Mouse (Mus musculus) MEL (cell line): Measurements from ENCODE around the gene Alox8. TPM values are rescaled to one million over a fixed set of nuclear protein-coding genes. Genes with fewer than 3 reads are reported as not detected.

ENCODE experiments used
- DNase-seq: peaks from one replicate; pipeline ENCODE4 v3.0.0; 2011; ENCODE audit warnings: low read depth, low spot score
- H3K27ac ChIP-seq: 2 replicates; pipeline ENCODE4 v1.5.1; 2012; ENCODE audit warnings: low read depth, mild to moderate bottlenecking, control low read depth, low read length, moderate library complexity; ENCODE audit not compliant: control insufficient read depth
- H3K27me3 ChIP-seq, 2 experiments: fragments of 150-350 bp in 1 of 2; sonication (generic) in 1 of 2; 2 replicates each; pipeline ENCODE4 v1.6.1; 2012; ENCODE audit warnings: low read length in 2 of 2, mild to moderate bottlenecking in 2 of 2, improper control_type of control experiment in 1 of 2, moderate library complexity in 1 of 2; ENCODE audit not compliant: insufficient read depth in 2 of 2, control insufficient read depth in 1 of 2
- H3K36me3 ChIP-seq, 2 experiments: 2 replicates each; pipeline ENCODE4 v1.6.1; 2012 to 2014; ENCODE audit warnings: low read length in 2 of 2, improper control_type of control experiment in 1 of 2, inconsistent platforms in 1 of 2, mild to moderate bottlenecking in 1 of 2; ENCODE audit not compliant: insufficient read depth in 2 of 2, control insufficient read depth in 1 of 2
- H3K4me1 ChIP-seq, 2 experiments: fragments of 150-350 bp in 1 of 2; sonication (generic) in 1 of 2; 2 replicates each; pipeline ENCODE4 v1.6.1; 2012; ENCODE audit warnings: low read length in 2 of 2, improper control_type of control experiment in 1 of 2, mild to moderate bottlenecking in 1 of 2; ENCODE audit not compliant: insufficient read depth in 2 of 2, control insufficient read depth in 1 of 2
- H3K4me3 ChIP-seq, 2 experiments: fragments of 150-350 bp in 1 of 2; sonication (generic) in 1 of 2; 2 replicates each; pipeline ENCODE4 v1.5.1; 2012; ENCODE audit warnings: low read depth in 2 of 2, low read length in 2 of 2, mild to moderate bottlenecking in 2 of 2, moderate library complexity in 2 of 2, control low read depth in 1 of 2, improper control_type of control experiment in 1 of 2; ENCODE audit not compliant: control insufficient read depth in 1 of 2, insufficient read depth in 1 of 2
- H3K79me2 ChIP-seq: 2 replicates; pipeline ENCODE4 v1.6.1; 2012; ENCODE audit warnings: mild to moderate bottlenecking, low read length, moderate library complexity; ENCODE audit not compliant: control insufficient read depth, poor library complexity, insufficient read depth
- H3K9ac ChIP-seq: 2 replicates; pipeline ENCODE4 v1.6.1; 2012; ENCODE audit warnings: low read depth, mild to moderate bottlenecking, control low read depth, low read length, moderate library complexity; ENCODE audit not compliant: control insufficient read depth, poor library complexity, severe bottlenecking
- H3K9me3 ChIP-seq: fragments of 150-350 bp; sonication (generic); replicated peaks from 2 replicates; pipeline ENCODE4 v1.6.1; 2012; ENCODE audit warnings: mild to moderate bottlenecking, low read length, improper control_type of control experiment, moderate library complexity; ENCODE audit not compliant: insufficient read depth
- CHD1 ChIP-seq: IDR thresholded peaks from 2 replicates; pipeline ENCODE4 v1.6.1; 2012; ENCODE audit warnings: low read depth, mild to moderate bottlenecking, inconsistent platforms, low read length, improper control_type of control experiment
- CHD2 ChIP-seq: IDR thresholded peaks from 2 replicates; pipeline ENCODE4 v1.6.1; 2011; ENCODE audit warnings: low read length, improper control_type of control experiment
- E2F4 ChIP-seq: IDR thresholded peaks from 2 replicates; pipeline ENCODE4 v1.6.1; 2011; ENCODE audit warnings: low read depth, low read length, improper control_type of control experiment, borderline replicate concordance
- ELF1 ChIP-seq: IDR thresholded peaks from 2 replicates; pipeline ENCODE4 v1.6.1; 2014; ENCODE audit warnings: low read depth, mild to moderate bottlenecking, inconsistent platforms, low read length, improper control_type of control experiment, moderate library complexity
- EP300 ChIP-seq, 2 experiments: IDR thresholded peaks; 2 replicates each; pipeline ENCODE4 v1.6.1; 2011; ENCODE audit warnings: improper control_type of control experiment in 2 of 2, low read length in 2 of 2, low read depth in 1 of 2, mild to moderate bottlenecking in 1 of 2
- GABPA ChIP-seq: IDR thresholded peaks from 2 replicates; pipeline ENCODE4 v1.6.1; 2012; ENCODE audit warnings: low read depth, mild to moderate bottlenecking, inconsistent platforms, low read length, improper control_type of control experiment, moderate library complexity
- GATA1 ChIP-seq: IDR thresholded peaks from 2 replicates; pipeline ENCODE4 v1.6.1; 2011; ENCODE audit warnings: low read depth, low read length, improper control_type of control experiment
- JUND ChIP-seq: IDR thresholded peaks from 2 replicates; pipeline ENCODE4 v1.6.1; 2011; ENCODE audit warnings: low read depth, mild to moderate bottlenecking, improper control_type of control experiment, low read length
- KAT2A ChIP-seq: conservative IDR thresholded peaks from 2 replicates; pipeline ENCODE4 v1.6.1; 2012; ENCODE audit warnings: low read depth, low read length, improper control_type of control experiment, inconsistent platforms
- MAFK ChIP-seq: IDR thresholded peaks from 2 replicates; pipeline ENCODE4 v1.6.1; 2011; ENCODE audit warnings: low read depth, mild to moderate bottlenecking, low read length, improper control_type of control experiment, borderline replicate concordance
- MAX ChIP-seq: IDR thresholded peaks from 2 replicates; pipeline ENCODE4 v1.6.1; 2011; ENCODE audit warnings: low read length, improper control_type of control experiment
- MEF2A ChIP-seq: IDR thresholded peaks from 2 replicates; pipeline ENCODE4 v1.6.1; 2014; ENCODE audit warnings: low read depth, mild to moderate bottlenecking, inconsistent platforms, low read length, improper control_type of control experiment; ENCODE audit not compliant: poor library complexity, insufficient replicate concordance, severe bottlenecking; ENCODE audit errors: extremely low read depth
- MXI1 ChIP-seq: IDR thresholded peaks from 2 replicates; pipeline ENCODE4 v1.6.1; 2011; ENCODE audit warnings: mild to moderate bottlenecking, low read depth, low read length, improper control_type of control experiment
- MYB ChIP-seq: IDR thresholded peaks from 2 replicates; pipeline ENCODE4 v1.6.1; 2011; ENCODE audit warnings: mild to moderate bottlenecking, low read depth, low read length, improper control_type of control experiment
- MYC ChIP-seq: IDR thresholded peaks from 2 replicates; pipeline ENCODE4 v1.6.1; 2011; ENCODE audit warnings: low read depth, mild to moderate bottlenecking, low read length, improper control_type of control experiment, moderate library complexity
- NELFE ChIP-seq: IDR thresholded peaks from 2 replicates; pipeline ENCODE4 v1.6.1; 2011; ENCODE audit warnings: low read depth, low read length, improper control_type of control experiment
- POLR2AphosphoS2 ChIP-seq: IDR thresholded peaks from 2 replicates; pipeline ENCODE4 v1.6.1; 2011; ENCODE audit warnings: low read length, improper control_type of control experiment
- POLR2AphosphoS5 ChIP-seq: IDR thresholded peaks from 2 replicates; pipeline ENCODE4 v1.6.1; 2012; ENCODE audit warnings: low read depth, borderline replicate concordance, mild to moderate bottlenecking, inconsistent platforms, low read length, moderate library complexity, mixed read lengths
- RCOR1 ChIP-seq: IDR thresholded peaks from 2 replicates; pipeline ENCODE4 v1.6.1; 2012; ENCODE audit warnings: low read depth, mild to moderate bottlenecking, inconsistent platforms, low read length, improper control_type of control experiment
- SIN3A ChIP-seq: IDR thresholded peaks from 2 replicates; pipeline ENCODE4 v1.6.1; 2012; ENCODE audit warnings: low read length, improper control_type of control experiment, inconsistent platforms
- TAL1 ChIP-seq: IDR thresholded peaks from 2 replicates; pipeline ENCODE4 v1.6.1; 2012; ENCODE audit warnings: mild to moderate bottlenecking, inconsistent platforms, low read length, moderate library complexity, mixed read lengths
- TBP ChIP-seq: IDR thresholded peaks from 2 replicates; pipeline ENCODE4 v1.8.0; 2011; ENCODE audit warnings: low read depth, low read length, improper control_type of control experiment
- TCF12 ChIP-seq: IDR thresholded peaks from 2 replicates; pipeline ENCODE4 v1.6.1; 2014; ENCODE audit warnings: low read depth, mild to moderate bottlenecking, inconsistent platforms, low read length, improper control_type of control experiment, moderate library complexity
- USF1 ChIP-seq: IDR thresholded peaks from 2 replicates; pipeline ENCODE4 v1.6.1; 2014; ENCODE audit warnings: low read depth, mild to moderate bottlenecking, inconsistent platforms, low read length, improper control_type of control experiment, moderate library complexity
- USF2 ChIP-seq, 2 experiments: IDR thresholded peaks; 2 replicates each; pipeline ENCODE4 v1.6.1; 2011 to 2012; ENCODE audit warnings: improper control_type of control experiment in 2 of 2, low read length in 2 of 2, borderline replicate concordance in 1 of 2, inconsistent platforms in 1 of 2, low read depth in 1 of 2, mild to moderate bottlenecking in 1 of 2; ENCODE audit not compliant: insufficient read depth in 1 of 2
- ZC3H11A ChIP-seq: IDR thresholded peaks from 2 replicates; pipeline ENCODE4 v1.6.1; 2012; ENCODE audit warnings: low read depth, mild to moderate bottlenecking, inconsistent platforms, low read length, improper control_type of control experiment
- ZMIZ1 ChIP-seq: IDR thresholded peaks from 2 replicates; pipeline ENCODE4 v1.6.1; 2012; ENCODE audit warnings: low read depth, mild to moderate bottlenecking, inconsistent platforms, low read length, improper control_type of control experiment, moderate library complexity
- polyA plus RNA-seq, 2 experiments: library from polyadenylated mRNA; stranded (reverse) in 1 of 2; unstranded in 1 of 2; fragments of >175 nt in 1 of 2; fragments of >200 nt in 1 of 2; gene quantifications; 2 replicates each; pipeline versions ENCODE4 v1.2.1 to v1.2.4; 2012; ENCODE audit warnings: low replicate concordance in 2 of 2, low read depth in 1 of 2; ENCODE audit not compliant: insufficient read length in 2 of 2, insufficient read depth in 1 of 2, missing spikeins in 1 of 2
- total RNA-seq: library from RNA; depleted of rRNA; stranded (reverse); fragments of 300-350 nt; gene quantifications from 2 replicates; pipeline ENCODE4 v1.2.3, GENCODE M21; 2012

Alox8 gene
- total and polyA plus RNA-seq, 3 experiments = 0.07 to 0.31 TPM; not detected in 1

DNA sequence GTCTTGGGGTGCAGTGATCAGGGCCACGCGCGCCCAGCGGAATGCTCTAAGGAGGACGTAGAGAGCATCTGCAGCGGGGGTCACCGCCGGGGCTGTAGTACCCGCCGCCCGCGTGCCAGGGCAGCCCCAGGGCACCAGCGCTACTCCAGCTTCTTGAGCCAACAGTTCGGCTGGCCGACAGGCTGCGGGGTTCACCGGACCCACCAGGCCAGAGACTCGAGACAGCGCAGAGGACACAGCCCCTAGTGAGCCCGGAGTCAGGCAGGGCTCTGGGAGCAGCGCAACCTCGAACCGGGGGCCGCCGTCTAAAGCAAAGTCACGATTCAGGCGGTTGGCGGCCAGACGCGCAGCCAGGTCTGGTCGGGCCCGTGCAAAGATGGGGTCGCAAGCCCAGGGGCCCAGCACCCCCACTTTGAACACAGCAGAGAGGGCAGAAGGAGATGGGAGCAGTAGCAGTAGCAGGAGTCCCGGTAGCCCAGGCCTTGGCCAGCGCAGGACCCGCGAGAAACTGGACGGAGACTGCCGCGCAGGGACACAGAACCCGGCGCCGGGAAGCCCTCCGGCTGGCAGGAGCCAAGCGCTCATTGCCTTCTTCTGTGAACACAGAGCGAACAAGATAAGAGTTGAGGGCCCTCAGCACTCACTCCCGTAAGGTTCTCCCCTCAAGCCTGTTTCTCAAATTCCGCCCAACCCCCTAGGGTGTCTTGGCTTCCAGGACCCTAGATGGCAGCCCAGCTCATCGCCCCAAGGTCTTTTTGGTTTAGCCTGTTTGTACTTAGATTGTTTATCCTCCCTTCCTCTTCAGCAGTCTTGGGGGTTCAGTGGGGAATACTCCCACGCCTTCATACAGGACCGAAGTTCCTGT is 38.6 kb upstream of the Alox8 start:
- Histone ChIP-seq H3K79me2 (no peaks in the 10 kb centered on the region), H3K27ac (no peak overlapping the region), H3K27me3 (peaks cover 6% of the 10 kb centered on the region in 2 experiments), H3K36me3 (no peaks in the 10 kb centered on the region), H3K4me1 (no peaks in the 10 kb centered on the region), H3K9me3 (no peaks in the 10 kb centered on the region), H3K4me3 (no peak overlapping the region), H3K9ac (no peak overlapping the region)
- no peak for DNase-seq
- TF ChIP-seq GABPA (no peak), GATA1 (no peak), MXI1 (no peak), MYC (no peak), ELF1 (no peak), CHD1 (no peak), TAL1 (no peak), RCOR1 (no peak), POLR2AphosphoS5 (no peak), POLR2AphosphoS2 (no peak)

DNA sequence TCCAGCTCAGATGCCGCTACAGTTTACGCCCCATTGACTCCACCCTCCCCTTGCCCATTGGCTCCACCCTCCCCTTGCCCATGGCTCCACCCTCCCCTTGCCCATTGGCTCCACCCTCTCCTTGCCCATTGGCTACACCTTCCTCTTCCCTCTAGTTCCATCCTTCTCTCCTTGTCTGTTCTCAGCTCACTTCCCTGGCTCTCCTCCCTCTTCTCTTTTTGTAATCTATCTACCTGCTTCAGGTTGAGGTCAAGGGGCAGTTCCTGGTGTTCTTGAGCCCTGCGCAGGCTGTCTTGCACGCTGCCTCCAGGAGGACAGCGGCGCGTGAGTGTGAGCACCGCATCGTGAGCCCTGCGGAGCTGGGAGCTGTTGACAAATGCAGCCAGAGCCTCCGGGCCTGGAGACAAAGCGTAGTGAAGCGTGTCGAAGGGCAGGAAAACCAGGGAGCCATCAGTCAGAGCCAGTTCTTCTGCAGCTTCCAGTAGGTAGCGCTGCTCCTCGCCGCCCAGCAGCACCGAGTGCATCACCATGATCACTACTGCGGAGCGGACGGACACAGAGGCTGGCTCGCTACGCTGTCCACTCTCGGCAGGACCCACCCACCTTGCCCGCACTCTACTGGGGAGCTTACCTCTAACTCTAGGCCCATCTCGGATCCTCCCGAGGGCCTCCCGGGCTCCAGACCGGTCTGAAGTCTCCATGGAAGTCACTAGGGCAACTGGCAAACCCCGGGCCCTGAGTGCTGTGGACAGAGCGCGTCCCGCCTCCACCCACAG is 37.8 kb upstream of the Alox8 start:
- H3K9ac ChIP-seq = no peak overlapping the region
- no peaks in the 10 kb centered on the region for H3K4me1 ChIP-seq
- TF ChIP-seq EP300 (IDR thresholded peaks at IDR 0.05; ENCODE audit: low read depth in 1 of 2, low read length in 2 of 2) = no peak
- no peak for TF ChIP-seq USF1
- TF ChIP-seq JUND = no peak
- TF ChIP-seq MEF2A = no peak
- TF ChIP-seq ZC3H11A = no peak
- TF ChIP-seq NELFE = no peak
- no peak for TF ChIP-seq GATA1
- TF ChIP-seq USF2 (IDR thresholded peaks at IDR 0.05; ENCODE audit: borderline replicate concordance in 1 of 2, insufficient read depth in 1 of 2, low read depth in 1 of 2, low read length in 2 of 2) = no peak
- no peak for TF ChIP-seq TBP
- no peak for TF ChIP-seq KAT2A
- TF ChIP-seq TCF12 = no peak
- no peak for TF ChIP-seq ELF1
- no peak for TF ChIP-seq MYB
- TF ChIP-seq ZMIZ1 = no peak
- no peak for TF ChIP-seq TAL1
- no peak for TF ChIP-seq MAX
- TF ChIP-seq CHD2 = no peak
- no peak for TF ChIP-seq E2F4
- no peak for TF ChIP-seq SIN3A
- TF ChIP-seq MAFK = no peak
- H3K79me2 ChIP-seq = no peaks in the 10 kb centered on the region
- DNase-seq = peak; percentile 30
- no peak overlapping the region for H3K27ac ChIP-seq
- H3K4me3 ChIP-seq = no peak overlapping the region
- H3K27me3 ChIP-seq = peaks cover under 1 to 4% of the 10 kb centered on the region in 2 experiments
- H3K36me3 ChIP-seq = no peaks in the 10 kb centered on the region
- H3K9me3 ChIP-seq = no peaks in the 10 kb centered on the region
